ENCODE assay signal across 8 mouse cellular contexts in genomic region chr15:103242885-103243284, GRCm38 (mm10). TPM values are rescaled to one million over a fixed set of nuclear protein-coding genes. Genes with fewer than 3 reads are reported as not detected.
A peak's percentile ranks its signal among the peaks of the same experiment; 100 is the strongest.
DNase-seq lines count a peak whose midpoint lies in the region; ATAC-seq and TF ChIP-seq lines count a peak whose summit lies in the region.

No protein-coding gene starts in this region.

- H3K27me3 ChIP-seq in heart, embryonic 12.5 days (replicated peaks): no peaks in the 10 kb centered on the region
- H3K27me3 ChIP-seq in forebrain, postnatal 0 days (ENCODE audit: insufficient read depth, low read length): no peaks in the 10 kb centered on the region
- H3K27me3 ChIP-seq in liver, embryonic 15.5 days: no peaks in the 10 kb centered on the region

- H3K27ac ChIP-seq in heart, embryonic 12.5 days (ENCODE audit: poor library complexity, severe bottlenecking): 0 out of 2 replicates have a peak overlapping the region, but pooled peaks have one; percentile 40
- no peak overlapping the region for H3K27ac ChIP-seq in ES-E14 (ENCODE audit: insufficient read depth, low read depth, low read length, poor library complexity, severe bottlenecking)
- no peak overlapping the region for H3K27ac ChIP-seq in forebrain, postnatal 0 days (ENCODE audit: low read depth, low read length)
- peak overlapping the region; percentile 90 for H3K27ac ChIP-seq in liver, embryonic 15.5 days (replicated peaks)
- H3K27ac ChIP-seq in left cerebral cortex, adult 2 months: no peak overlapping the region

- peaks cover 36% of the 10 kb centered on the region for H3K4me1 ChIP-seq in heart, embryonic 12.5 days (replicated peaks)
- peaks cover 4% of the 10 kb centered on the region in 2 experiments; a peak in 2 of 4 replicates for H3K4me1 ChIP-seq in ES-E14 (ENCODE audit: control insufficient read depth in 2 of 2, insufficient read depth in 2 of 2, low read length in 2 of 2, poor library complexity in 1 of 2)
- H3K4me1 ChIP-seq in forebrain, postnatal 0 days (ENCODE audit: insufficient read depth): peaks cover 23% of the 10 kb centered on the region
- H3K4me1 ChIP-seq in liver, embryonic 15.5 days (replicated peaks): peaks cover 49% of the 10 kb centered on the region

- H3K4me2 ChIP-seq in heart, embryonic 12.5 days: peak overlapping the region; percentile 60
- H3K4me2 ChIP-seq in forebrain, postnatal 0 days (ENCODE audit: low read depth): peak overlapping the region; percentile 67
- peak overlapping the region; percentile 83 for H3K4me2 ChIP-seq in liver, embryonic 15.5 days

- 73% methylated on average over 8 of the region's 8 CpGs for WGBS in heart, embryonic 12.5 days
- WGBS in forebrain, postnatal 0 days: 59% methylated on average over 8 of the region's 8 CpGs
- 35% methylated on average over 8 of the region's 8 CpGs for WGBS in liver, embryonic 15.5 days (ENCODE audit: insufficient replicate concordance)

- peak overlapping the region; percentile 21; the same call in 1 of the 2 replicates for H3K9ac ChIP-seq in heart, embryonic 12.5 days
- peak overlapping the region; percentile 69; the same call in 1 of the 2 replicates for H3K9ac ChIP-seq in ES-E14 (ENCODE audit: insufficient read depth, low read depth, low read length, poor library complexity, severe bottlenecking)
- H3K9ac ChIP-seq in forebrain, postnatal 0 days: peak overlapping the region; percentile 63; the same call in 1 of the 2 replicates
- H3K9ac ChIP-seq in liver, embryonic 15.5 days: peak overlapping the region; percentile 79

- intact Hi-C loops in heart, postnatal 14 days (cut with DNase I): no loop called here
- intact Hi-C loops in left cerebral cortex, adult 2 months (cut with DNase I): no loop called here

- in situ Hi-C loops in ES-E14 (cut with MboI; ENCODE audit: low sequenced_read_pairs in 2 of 2, unreplicated experiment in 2 of 2): no loop called here

- H3K36me3 ChIP-seq in heart, embryonic 12.5 days: peaks cover 58% of the 10 kb centered on the region
- peaks cover 59% of the 10 kb centered on the region for H3K36me3 ChIP-seq in ES-E14 (ENCODE audit: control insufficient read depth, insufficient read depth, low read length, poor library complexity, severe bottlenecking)
- peaks cover 52% of the 10 kb centered on the region for H3K36me3 ChIP-seq in forebrain, postnatal 0 days (ENCODE audit: insufficient read depth)
- H3K36me3 ChIP-seq in liver, embryonic 15.5 days (replicated peaks): peaks cover 68% of the 10 kb centered on the region

- no peak for ATAC-seq in heart, embryonic 12.5 days (ENCODE audit: insufficient number of reproducible peaks, low FRiP score)
- no peak for ATAC-seq in forebrain, postnatal 0 days
- ATAC-seq in liver, embryonic 15.5 days (ENCODE audit: insufficient read depth): no peak

- no peak for TF ChIP-seq CTCF in forebrain, postnatal 0 days (IDR thresholded peaks at IDR 0.05; ENCODE audit: low read depth)
- no peak for TF ChIP-seq CTCF in left cerebral cortex, adult 2 months (IDR thresholded peaks at IDR 0.05)

- no peaks in the 10 kb centered on the region for H3K9me3 ChIP-seq in heart, embryonic 12.5 days (replicated peaks)
- no peaks in the 10 kb centered on the region for H3K9me3 ChIP-seq in ES-E14 (ENCODE audit: control insufficient read depth, insufficient read depth, low read depth, low read length)
- H3K9me3 ChIP-seq in forebrain, postnatal 0 days (ENCODE audit: low read length): no peaks in the 10 kb centered on the region
- no peaks in the 10 kb centered on the region for H3K9me3 ChIP-seq in liver, embryonic 15.5 days (replicated peaks)

- no peak for DNase-seq in heart, postnatal 14 days
- no peak for DNase-seq in ES-E14 (ENCODE audit: low read depth, low spot score)
- no peak for DNase-seq in forebrain, postnatal 0 days
- DNase-seq in urinary bladder, postnatal 4 days (ENCODE audit: low spot score in 2 of 2): no peak
- DNase-seq in adrenal gland, adult 8-10 months: no peak
- DNase-seq in left cerebral cortex, adult 2 months (ENCODE audit: extremely low spot score in 1 of 2, low spot score in 2 of 2): no peak

- peak overlapping the region; percentile 80 for H3K4me3 ChIP-seq in heart, embryonic 12.5 days
- H3K4me3 ChIP-seq in ES-E14 (ENCODE audit: insufficient read depth in 1 of 2, low read depth in 1 of 2, low read length in 2 of 2, poor library complexity in 1 of 2, severe bottlenecking in 1 of 2): peak overlapping the region; percentile 93 to 94
- H3K4me3 ChIP-seq in forebrain, postnatal 0 days (ENCODE audit: low read depth, low read length): peak overlapping the region; percentile 47; the same call in 1 of the 2 replicates
- H3K4me3 ChIP-seq in liver, embryonic 15.5 days (replicated peaks): peak overlapping the region; percentile 84
- H3K4me3 ChIP-seq in left cerebral cortex, adult 2 months: no peak overlapping the region

TF ChIP-seq in ES-E14, 5 proteins besides CTCF, POLR2A, EP300 and RAD21:
- no peak for TF ChIP-seq ZC3H11A (IDR thresholded peaks at IDR 0.05; ENCODE audit: borderline replicate concordance, low read depth, low read length)
- no peak for TF ChIP-seq CHD2 (IDR thresholded peaks at IDR 0.05; ENCODE audit: low read depth, low read length)
- no peak for TF ChIP-seq HCFC1 (IDR thresholded peaks at IDR 0.05; ENCODE audit: borderline replicate concordance, insufficient read depth, low read length)
- no peak for TF ChIP-seq MAFK (IDR thresholded peaks at IDR 0.05; ENCODE audit: insufficient read depth, low read depth, low read length)
- TF ChIP-seq ZNF384 (IDR thresholded peaks at IDR 0.05; ENCODE audit: low read depth, low read length): no peak

RNA-seq across cellular contexts. Expression of gene Hnrnpa1, which starts 2.7 kb away (rescaled TPM):
- 554 and 557 TPM in 2 replicates for polyA plus RNA-seq in heart, embryonic 12.5 days (2016; fragmentation: Nextera tagmentation; extraction: Ambion mirVana)
- total RNA-seq in heart, postnatal 14 days (2021): 100 to 1,000 TPM; 174 to 180 TPM
- 321 and 519 TPM in 2 replicates for total RNA-seq in ES-E14 (2012; rRNA removed)
- 205 and 270 TPM in 2 replicates for total RNA-seq in forebrain, postnatal 0 days (2014; rRNA removed)
- polyA plus RNA-seq in forebrain, postnatal 0 days (2015; fragmentation: Nextera tagmentation; extraction: Ambion mirVana): 653 and 670 TPM in 2 replicates
- polyA plus RNA-seq in liver, embryonic 15.5 days (2015; fragmentation: Nextera tagmentation; extraction: Ambion mirVana): 193 and 220 TPM in 2 replicates
- 100 to 1,000 TPM; 151 to 278 (median 211) TPM for total RNA-seq in adrenal gland, adult 8-10 months (2022)
- total RNA-seq in left cerebral cortex, adult 2 months (2021): 100 to 1,000 TPM; 233 to 247 TPM

RNA-seq across cellular contexts. Expression of gene Cbx5, which starts 3.3 kb away (rescaled TPM):
- 150 and 164 TPM in 2 replicates for polyA plus RNA-seq in heart, embryonic 12.5 days (2016; fragmentation: Nextera tagmentation; extraction: Ambion mirVana)
- 10 to 100 TPM; 54.6 to 65.4 TPM for total RNA-seq in heart, postnatal 14 days (2021)
- total RNA-seq in ES-E14 (2012; rRNA removed): 190 and 226 TPM in 2 replicates
- 139 and 181 TPM in 2 replicates for total RNA-seq in forebrain, postnatal 0 days (2014; rRNA removed)
- polyA plus RNA-seq in forebrain, postnatal 0 days (2015; fragmentation: Nextera tagmentation; extraction: Ambion mirVana): 74.1 and 90.4 TPM in 2 replicates
- 44.5 and 49.2 TPM in 2 replicates for polyA plus RNA-seq in liver, embryonic 15.5 days (2015; fragmentation: Nextera tagmentation; extraction: Ambion mirVana)
- total RNA-seq in adrenal gland, adult 8-10 months (2022): 100 to 1,000 TPM in 1 of 4 experiments, 10 to 100 TPM in 3; 74.3 to 104 (median 93.3) TPM
- total RNA-seq in left cerebral cortex, adult 2 months (2021): 100 to 1,000 TPM; 171 to 176 TPM

RNA-seq across cellular contexts. Expression of gene Nfe2, which starts 15.3 kb away (rescaled TPM):
- 12.1 and 12.4 TPM in 2 replicates for polyA plus RNA-seq in heart, embryonic 12.5 days (2016; fragmentation: Nextera tagmentation; extraction: Ambion mirVana)
- under 1 TPM; 0.60 to 0.83 TPM for total RNA-seq in heart, postnatal 14 days (2021)
- 0.49 and 1.0 TPM in 2 replicates for total RNA-seq in ES-E14 (2012; rRNA removed)
- total RNA-seq in forebrain, postnatal 0 days (2014; rRNA removed): 0.85 and 1.6 TPM in 2 replicates
- polyA plus RNA-seq in forebrain, postnatal 0 days (2015; fragmentation: Nextera tagmentation; extraction: Ambion mirVana): 0.30 and 0.34 TPM in 2 replicates
- 207 and 217 TPM in 2 replicates for polyA plus RNA-seq in liver, embryonic 15.5 days (2015; fragmentation: Nextera tagmentation; extraction: Ambion mirVana)
- total RNA-seq in adrenal gland, adult 8-10 months (2022): under 1 TPM in 3 of 4 experiments, not detected in 1; 0.24 to 0.44 (median 0.37) TPM
- not detected for total RNA-seq in left cerebral cortex, adult 2 months (2021)

RNA-seq across cellular contexts. Expression of gene Copz1, which starts 29.6 kb away (rescaled TPM):
- 166 TPM in 2 replicates for polyA plus RNA-seq in heart, embryonic 12.5 days (2016; fragmentation: Nextera tagmentation; extraction: Ambion mirVana)
- total RNA-seq in heart, postnatal 14 days (2021): 10 to 100 TPM; 58.9 to 63.6 TPM
- 59.4 and 85.5 TPM in 2 replicates for total RNA-seq in ES-E14 (2012; rRNA removed)
- total RNA-seq in forebrain, postnatal 0 days (2014; rRNA removed): 120 and 147 TPM in 2 replicates
- 209 and 217 TPM in 2 replicates for polyA plus RNA-seq in forebrain, postnatal 0 days (2015; fragmentation: Nextera tagmentation; extraction: Ambion mirVana)
- 196 and 203 TPM in 2 replicates for polyA plus RNA-seq in liver, embryonic 15.5 days (2015; fragmentation: Nextera tagmentation; extraction: Ambion mirVana)
- total RNA-seq in adrenal gland, adult 8-10 months (2022): 100 to 1,000 TPM; 156 to 167 (median 161) TPM
- 10 to 100 TPM; 85.5 to 93.0 TPM for total RNA-seq in left cerebral cortex, adult 2 months (2021)

Comparison
In these comparisons a context has a peak if more than half of its experiments do, and no peak if none do; other contexts are left out.
1. H3K27ac ChIP-seq: peak in heart, embryonic 12.5 days (single experiment) and liver, embryonic 15.5 days (single experiment); none in ES-E14 (single experiment), forebrain, postnatal 0 days (single experiment) and left cerebral cortex, adult 2 months (single experiment).
2. H3K9ac ChIP-seq: peak in every context shown above with its lines; median percentile 79 in liver, embryonic 15.5 days; 69 in ES-E14; 63 in forebrain, postnatal 0 days; 21 in heart, embryonic 12.5 days.
3. Peak in every context shown above with its lines, with median percentiles within 50 percentile points of each other: H3K4me2 ChIP-seq.